Mouse (Mus musculus): ENCODE measurements around the gene Dhx16. TPM values are rescaled to one million over a fixed set of nuclear protein-coding genes. Genes with fewer than 3 reads are reported as not detected.

The Dhx16 gene
- polyA plus RNA-seq, 1 experiment, result 17.0 TPM

Other genes starting within 250 kb of the Dhx16 start
- not detected in 2 replicates for gene Mucl3, start 236.1 kb upstream of the Dhx16 start, polyA plus RNA-seq (2012; ENCODE audit: insufficient read depth, insufficient read length, missing spikeins)
- gene Vars2, start 212.2 kb upstream of the Dhx16 start, polyA plus RNA-seq (2012; ENCODE audit: insufficient read depth, insufficient read length, missing spikeins), result 18.1 and 18.5 TPM in 2 replicates
- 16.3 and 19.0 TPM in 2 replicates for gene Gtf2h4, start 206.1 kb upstream of the Dhx16 start, polyA plus RNA-seq (2012; ENCODE audit: insufficient read depth, insufficient read length, missing spikeins)
- 4.2 and 4.5 TPM in 2 replicates for gene Ddr1, start 175.2 kb upstream of the Dhx16 start, polyA plus RNA-seq (2012; ENCODE audit: insufficient read depth, insufficient read length, missing spikeins)
- 19.2 and 52.4 TPM in 2 replicates for gene Ier3, start 58.1 kb upstream of the Dhx16 start, polyA plus RNA-seq (2012; ENCODE audit: insufficient read depth, insufficient read length, missing spikeins)
- gene Flot1, start 56.6 kb upstream of the Dhx16 start, polyA plus RNA-seq (2012; ENCODE audit: insufficient read depth, insufficient read length, missing spikeins), result 38.1 and 61.2 TPM in 2 replicates
- 32.5 and 58.6 TPM in 2 replicates for gene Tubb5, start 41.5 kb upstream of the Dhx16 start, polyA plus RNA-seq (2012; ENCODE audit: insufficient read depth, insufficient read length, missing spikeins)
- gene Mdc1, start 38.3 kb upstream of the Dhx16 start, polyA plus RNA-seq (2012; ENCODE audit: insufficient read depth, insufficient read length, missing spikeins), result 3.0 and 3.3 TPM in 2 replicates
- 1.4 and 2.8 TPM in 2 replicates for gene Nrm, start 18.5 kb upstream of the Dhx16 start, polyA plus RNA-seq (2012; ENCODE audit: insufficient read depth, insufficient read length, missing spikeins)
- gene Ppp1r18, start 14.2 kb upstream of the Dhx16 start, polyA plus RNA-seq (2012; ENCODE audit: insufficient read depth, insufficient read length, missing spikeins), result 7.4 and 8.8 TPM in 2 replicates
- 125 and 142 TPM in 2 replicates for gene 2310061I04Rik, start 17.6 kb downstream of the Dhx16 start, polyA plus RNA-seq (2012; ENCODE audit: insufficient read depth, insufficient read length, missing spikeins)
- 19.1 and 42.2 TPM in 2 replicates for gene Atat1, start 30.3 kb downstream of the Dhx16 start, polyA plus RNA-seq (2012; ENCODE audit: insufficient read depth, insufficient read length, missing spikeins)
- 111 and 132 TPM in 2 replicates for gene Mrps18b, start 36.6 kb downstream of the Dhx16 start, polyA plus RNA-seq (2012; ENCODE audit: insufficient read depth, insufficient read length, missing spikeins)
- gene Ppp1r10, start 36.6 kb downstream of the Dhx16 start, polyA plus RNA-seq (2012; ENCODE audit: insufficient read depth, insufficient read length, missing spikeins), result 13.4 and 49.3 TPM in 2 replicates
- gene Abcf1, start 89.9 kb downstream of the Dhx16 start, polyA plus RNA-seq (2012; ENCODE audit: insufficient read depth, insufficient read length, missing spikeins), result 69.2 and 77.7 TPM in 2 replicates
- gene Gnl1, start 100.0 kb downstream of the Dhx16 start, polyA plus RNA-seq (2012; ENCODE audit: insufficient read depth, insufficient read length, missing spikeins), result 13.5 and 14.5 TPM in 2 replicates
- 5.3 and 6.8 TPM in 2 replicates for gene Prr3, start 100.4 kb downstream of the Dhx16 start, polyA plus RNA-seq (2012; ENCODE audit: insufficient read depth, insufficient read length, missing spikeins)
- gene H2-T24, start 140.7 kb downstream of the Dhx16 start, polyA plus RNA-seq (2012; ENCODE audit: insufficient read depth, insufficient read length, missing spikeins), result 3.3 and 3.9 TPM in 2 replicates
- 16.3 and 22.1 TPM in 2 replicates for gene H2-T23, start 153.0 kb downstream of the Dhx16 start, polyA plus RNA-seq (2012; ENCODE audit: insufficient read depth, insufficient read length, missing spikeins)
- 57.5 and 83.0 TPM in 2 replicates for gene H2-T22, start 162.9 kb downstream of the Dhx16 start, polyA plus RNA-seq (2012; ENCODE audit: insufficient read depth, insufficient read length, missing spikeins)
- not detected in 2 replicates for gene Gm6034, start 163.1 kb downstream of the Dhx16 start, polyA plus RNA-seq (2012; ENCODE audit: insufficient read depth, insufficient read length, missing spikeins)
- not detected in 2 replicates for gene Gm11127, start 178.6 kb downstream of the Dhx16 start, polyA plus RNA-seq (2012; ENCODE audit: insufficient read depth, insufficient read length, missing spikeins)
- gene Gm19684, start 241.9 kb downstream of the Dhx16 start, polyA plus RNA-seq (2012; ENCODE audit: insufficient read depth, insufficient read length, missing spikeins), result not detected in 2 replicates
- gene Gm7030, start 249.6 kb downstream of the Dhx16 start, polyA plus RNA-seq (2012; ENCODE audit: insufficient read depth, insufficient read length, missing spikeins), result not detected in 2 replicates